Mouse (Mus musculus) MEL (cell line): Measurements from ENCODE around the gene Parp16. TPM values are rescaled to one million over a fixed set of nuclear protein-coding genes. Genes with fewer than 3 reads are reported as not detected.
A peak's percentile ranks its signal among the peaks of the same experiment; 100 is the strongest.

Source experiments
- DNase-seq: peaks from one replicate; pipeline ENCODE4 v3.0.0; 2011; ENCODE audit warnings: low read depth, low spot score
- H3K27ac ChIP-seq: 2 replicates; pipeline ENCODE4 v1.5.1; 2012; ENCODE audit warnings: low read depth, mild to moderate bottlenecking, control low read depth, low read length, moderate library complexity; ENCODE audit not compliant: control insufficient read depth
- H3K27me3 ChIP-seq, 2 experiments: fragments of 150-350 bp in 1 of 2; sonication (generic) in 1 of 2; 2 replicates each; pipeline ENCODE4 v1.6.1; 2012; ENCODE audit warnings: low read length in 2 of 2, mild to moderate bottlenecking in 2 of 2, improper control_type of control experiment in 1 of 2, moderate library complexity in 1 of 2; ENCODE audit not compliant: insufficient read depth in 2 of 2, control insufficient read depth in 1 of 2
- H3K36me3 ChIP-seq, 2 experiments: 2 replicates each; pipeline ENCODE4 v1.6.1; 2012 to 2014; ENCODE audit warnings: low read length in 2 of 2, improper control_type of control experiment in 1 of 2, inconsistent platforms in 1 of 2, mild to moderate bottlenecking in 1 of 2; ENCODE audit not compliant: insufficient read depth in 2 of 2, control insufficient read depth in 1 of 2
- H3K4me1 ChIP-seq, 2 experiments: fragments of 150-350 bp in 1 of 2; sonication (generic) in 1 of 2; 2 replicates each; pipeline ENCODE4 v1.6.1; 2012; ENCODE audit warnings: low read length in 2 of 2, improper control_type of control experiment in 1 of 2, mild to moderate bottlenecking in 1 of 2; ENCODE audit not compliant: insufficient read depth in 2 of 2, control insufficient read depth in 1 of 2
- H3K4me3 ChIP-seq, 2 experiments: fragments of 150-350 bp in 1 of 2; sonication (generic) in 1 of 2; 2 replicates each; pipeline ENCODE4 v1.5.1; 2012; ENCODE audit warnings: low read depth in 2 of 2, low read length in 2 of 2, mild to moderate bottlenecking in 2 of 2, moderate library complexity in 2 of 2, control low read depth in 1 of 2, improper control_type of control experiment in 1 of 2; ENCODE audit not compliant: control insufficient read depth in 1 of 2, insufficient read depth in 1 of 2
- H3K79me2 ChIP-seq: 2 replicates; pipeline ENCODE4 v1.6.1; 2012; ENCODE audit warnings: mild to moderate bottlenecking, low read length, moderate library complexity; ENCODE audit not compliant: control insufficient read depth, poor library complexity, insufficient read depth
- H3K9ac ChIP-seq: 2 replicates; pipeline ENCODE4 v1.6.1; 2012; ENCODE audit warnings: low read depth, mild to moderate bottlenecking, control low read depth, low read length, moderate library complexity; ENCODE audit not compliant: control insufficient read depth, poor library complexity, severe bottlenecking
- H3K9me3 ChIP-seq: fragments of 150-350 bp; sonication (generic); replicated peaks from 2 replicates; pipeline ENCODE4 v1.6.1; 2012; ENCODE audit warnings: mild to moderate bottlenecking, low read length, improper control_type of control experiment, moderate library complexity; ENCODE audit not compliant: insufficient read depth
- BHLHE40 ChIP-seq: IDR thresholded peaks from 2 replicates; pipeline ENCODE4 v1.6.1; 2012; ENCODE audit warnings: low read depth, mild to moderate bottlenecking, inconsistent platforms, low read length, improper control_type of control experiment, borderline replicate concordance
- CTCF ChIP-seq, 3 experiments: IDR thresholded peaks in 2 of 3; conservative IDR thresholded peaks in 1 of 3; 2 replicates each; pipeline ENCODE4 v1.5.1; 2011 to 2012; ENCODE audit warnings: low read length in 3 of 3, low read depth in 2 of 3, mild to moderate bottlenecking in 2 of 3, improper control_type of control experiment in 1 of 3, inconsistent platforms in 1 of 3, mixed read lengths in 1 of 3, moderate library complexity in 1 of 3; ENCODE audit not compliant: control insufficient read depth in 1 of 3, insufficient read depth in 1 of 3, poor library complexity in 1 of 3, severe bottlenecking in 1 of 3
- E2F4 ChIP-seq: IDR thresholded peaks from 2 replicates; pipeline ENCODE4 v1.6.1; 2011; ENCODE audit warnings: low read depth, low read length, improper control_type of control experiment, borderline replicate concordance
- ETS1 ChIP-seq: IDR thresholded peaks from 2 replicates; pipeline ENCODE4 v1.6.1; 2012; ENCODE audit warnings: low read depth, mild to moderate bottlenecking, inconsistent platforms, low read length, improper control_type of control experiment, moderate library complexity
- HCFC1 ChIP-seq: IDR thresholded peaks from 2 replicates; pipeline ENCODE4 v1.6.1; 2012; ENCODE audit warnings: low read depth, mild to moderate bottlenecking, inconsistent platforms, low read length, improper control_type of control experiment, moderate library complexity
- MAFK ChIP-seq: IDR thresholded peaks from 2 replicates; pipeline ENCODE4 v1.6.1; 2011; ENCODE audit warnings: low read depth, mild to moderate bottlenecking, low read length, improper control_type of control experiment, borderline replicate concordance
- MXI1 ChIP-seq: IDR thresholded peaks from 2 replicates; pipeline ENCODE4 v1.6.1; 2011; ENCODE audit warnings: mild to moderate bottlenecking, low read depth, low read length, improper control_type of control experiment
- MYB ChIP-seq: IDR thresholded peaks from 2 replicates; pipeline ENCODE4 v1.6.1; 2011; ENCODE audit warnings: mild to moderate bottlenecking, low read depth, low read length, improper control_type of control experiment
- MYC ChIP-seq: IDR thresholded peaks from 2 replicates; pipeline ENCODE4 v1.6.1; 2011; ENCODE audit warnings: low read depth, mild to moderate bottlenecking, low read length, improper control_type of control experiment, moderate library complexity
- NRF1 ChIP-seq: IDR thresholded peaks from 2 replicates; pipeline ENCODE4 v1.6.1; 2014; ENCODE audit warnings: low read depth, mild to moderate bottlenecking, inconsistent platforms, low read length, improper control_type of control experiment, moderate library complexity; ENCODE audit not compliant: poor library complexity, insufficient read depth, severe bottlenecking
- POLR2A ChIP-seq, 2 experiments: IDR thresholded peaks; 2 replicates each; pipeline ENCODE4 v1.6.1; 2011 to 2012; ENCODE audit warnings: low read length in 2 of 2, mild to moderate bottlenecking in 2 of 2, control low read depth in 1 of 2, improper control_type of control experiment in 1 of 2, low read depth in 1 of 2, moderate library complexity in 1 of 2; ENCODE audit not compliant: control insufficient read depth in 1 of 2, insufficient read depth in 1 of 2, poor library complexity in 1 of 2
- POLR2AphosphoS2 ChIP-seq: IDR thresholded peaks from 2 replicates; pipeline ENCODE4 v1.6.1; 2011; ENCODE audit warnings: low read length, improper control_type of control experiment
- RAD21 ChIP-seq: IDR thresholded peaks from 2 replicates; pipeline ENCODE4 v1.6.1; 2011; ENCODE audit warnings: mild to moderate bottlenecking, low read depth, low read length, improper control_type of control experiment
- RCOR1 ChIP-seq: IDR thresholded peaks from 2 replicates; pipeline ENCODE4 v1.6.1; 2012; ENCODE audit warnings: low read depth, mild to moderate bottlenecking, inconsistent platforms, low read length, improper control_type of control experiment
- SMC3 ChIP-seq: IDR thresholded peaks from 2 replicates; pipeline ENCODE4 v1.6.1; 2011; ENCODE audit warnings: low read depth, low read length, improper control_type of control experiment
- TCF12 ChIP-seq: IDR thresholded peaks from 2 replicates; pipeline ENCODE4 v1.6.1; 2014; ENCODE audit warnings: low read depth, mild to moderate bottlenecking, inconsistent platforms, low read length, improper control_type of control experiment, moderate library complexity
- UBTF ChIP-seq: IDR thresholded peaks from 2 replicates; pipeline ENCODE4 v1.6.1; 2012; ENCODE audit warnings: low read depth, mild to moderate bottlenecking, inconsistent platforms, low read length, improper control_type of control experiment, moderate library complexity, borderline replicate concordance; ENCODE audit not compliant: insufficient read depth
- USF2 ChIP-seq, 2 experiments: IDR thresholded peaks; 2 replicates each; pipeline ENCODE4 v1.6.1; 2011 to 2012; ENCODE audit warnings: improper control_type of control experiment in 2 of 2, low read length in 2 of 2, borderline replicate concordance in 1 of 2, inconsistent platforms in 1 of 2, low read depth in 1 of 2, mild to moderate bottlenecking in 1 of 2; ENCODE audit not compliant: insufficient read depth in 1 of 2
- ZMIZ1 ChIP-seq: IDR thresholded peaks from 2 replicates; pipeline ENCODE4 v1.6.1; 2012; ENCODE audit warnings: low read depth, mild to moderate bottlenecking, inconsistent platforms, low read length, improper control_type of control experiment, moderate library complexity
- ZNF384 ChIP-seq: IDR thresholded peaks from 2 replicates; pipeline ENCODE4 v1.6.1; 2012; ENCODE audit warnings: low read depth, mild to moderate bottlenecking, inconsistent platforms, low read length, improper control_type of control experiment
- polyA plus RNA-seq, 2 experiments: library from polyadenylated mRNA; stranded (reverse) in 1 of 2; unstranded in 1 of 2; fragments of >175 nt in 1 of 2; fragments of >200 nt in 1 of 2; gene quantifications; 2 replicates each; pipeline versions ENCODE4 v1.2.1 to v1.2.4; 2012; ENCODE audit warnings: low replicate concordance in 2 of 2, low read depth in 1 of 2; ENCODE audit not compliant: insufficient read length in 2 of 2, insufficient read depth in 1 of 2, missing spikeins in 1 of 2
- total RNA-seq: library from RNA; depleted of rRNA; stranded (reverse); fragments of 300-350 nt; gene quantifications from 2 replicates; pipeline ENCODE4 v1.2.3, GENCODE M21; 2012

The Parp16 gene
- total and polyA plus RNA-seq, 3 experiments: 1.3 to 5.1 TPM; not detected in 1

- no peaks in the 10 kb centered on the region for H3K9me3 ChIP-seq
- H3K27me3 ChIP-seq: peaks cover 0 to 6% of the 10 kb centered on the region in 2 experiments; a peak in 2 of 4 replicates
- H3K4me1 ChIP-seq: no peaks in the 10 kb centered on the region
- no peak overlapping the region for H3K27ac ChIP-seq
- H3K79me2 ChIP-seq: no peaks in the 10 kb centered on the region
- no peak for DNase-seq
- no peaks in the 10 kb centered on the region for H3K36me3 ChIP-seq
- TF ChIP-seq POLR2A (IDR thresholded peaks at IDR 0.05; ENCODE audit: control insufficient read depth in 1 of 2, insufficient read depth in 1 of 2, low read depth in 1 of 2, low read length in 2 of 2, poor library complexity in 1 of 2) (no peak), UBTF (no peak)
- no peak overlapping the region for H3K9ac ChIP-seq
- no peak overlapping the region for H3K4me3 ChIP-seq
Observed at GRCm38 (mm10) chr9:65239176-65239575, 44.0 kb downstream of the Parp16 start.

DNA sequence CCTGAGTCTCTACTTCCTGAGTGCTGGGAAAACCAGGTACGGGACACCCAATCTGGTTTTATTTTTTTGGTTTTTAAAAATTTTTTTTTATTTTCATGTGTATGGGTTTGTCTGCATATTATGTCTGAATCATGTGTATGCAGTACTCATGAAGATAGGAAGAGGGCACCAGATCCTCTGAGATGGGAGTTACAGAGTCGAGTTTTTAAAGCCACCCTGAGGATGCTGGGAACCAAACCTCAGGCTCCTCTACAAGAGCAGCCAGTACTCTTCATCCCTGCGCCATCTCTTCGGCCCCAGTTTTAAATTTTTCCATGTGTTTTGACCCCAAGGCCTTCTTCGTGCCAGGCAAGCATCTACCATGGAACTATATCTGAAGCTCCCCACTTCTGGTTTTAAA lies 44.6 kb downstream of the Parp16 start:
- Histone ChIP-seq H3K9me3 (no peaks in the 10 kb centered on the region), H3K4me1 (no peaks in the 10 kb centered on the region), H3K9ac (no peak overlapping the region)
- TF ChIP-seq RAD21 (peak; percentile 34), SMC3 (peak; percentile 5; the same call in 1 of the 2 replicates), MYB (no peak), CTCF (IDR thresholded peaks at IDR 0.05 in 2 of 3, conservative IDR thresholded peaks at IDR 0.05 in 1 of 3; ENCODE audit: control insufficient read depth in 1 of 3, insufficient read depth in 1 of 3, low read depth in 2 of 3, low read length in 3 of 3, poor library complexity in 1 of 3, severe bottlenecking in 1 of 3) (peak in 1 of 3 experiments; percentile 24; a peak in 2 of 6 replicates), POLR2AphosphoS2 (no peak)
- TF ChIP-seq, all 39 proteins: peak for 3
- Histone ChIP-seq H3K27ac (no peak overlapping the region), H3K27me3 (peaks cover 0 to 6% of the 10 kb centered on the region in 2 experiments; a peak in 3 of 4 replicates), H3K4me3 (no peak overlapping the region), H3K36me3 (no peaks in the 10 kb centered on the region), H3K79me2 (no peaks in the 10 kb centered on the region)
- peak; percentile 16 for DNase-seq

DNA sequence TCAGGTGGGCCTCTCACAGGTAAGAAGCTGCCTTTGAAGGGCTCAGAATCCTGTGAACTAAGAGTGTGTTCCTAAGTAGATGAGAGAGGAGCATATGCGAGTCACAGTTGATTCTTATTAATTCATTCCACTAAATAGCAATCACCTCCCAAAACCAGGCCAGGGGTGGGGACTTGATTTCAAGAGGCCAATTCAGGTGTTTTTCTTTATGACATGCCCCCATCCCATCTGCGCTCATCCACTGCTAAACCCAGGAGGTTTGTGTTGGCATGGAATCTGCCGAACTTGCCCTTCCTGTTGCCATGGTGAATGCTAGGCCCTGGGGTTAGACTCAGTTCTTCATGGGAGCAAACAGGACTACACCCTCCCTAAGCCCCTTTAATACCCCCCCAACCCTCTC lies 45.4 kb downstream of the Parp16 start:
- H3K4me3 ChIP-seq: no peak overlapping the region
- H3K27me3 ChIP-seq: peaks cover 0 to 6% of the 10 kb centered on the region in 2 experiments; a peak in 3 of 4 replicates
- no peaks in the 10 kb centered on the region for H3K9me3 ChIP-seq
- H3K27ac ChIP-seq: no peak overlapping the region
- no peak overlapping the region for H3K9ac ChIP-seq
- no peaks in the 10 kb centered on the region for H3K4me1 ChIP-seq
- no peak for DNase-seq
- H3K36me3 ChIP-seq: no peaks in the 10 kb centered on the region
- no peak for TF ChIP-seq TCF12
- TF ChIP-seq MYB: no peak
- no peak for TF ChIP-seq E2F4
- TF ChIP-seq RCOR1: no peak
- no peak for TF ChIP-seq ZMIZ1
- no peak for TF ChIP-seq ETS1
- no peak for TF ChIP-seq MAFK
- TF ChIP-seq USF2 (IDR thresholded peaks at IDR 0.05; ENCODE audit: borderline replicate concordance in 1 of 2, insufficient read depth in 1 of 2, low read depth in 1 of 2, low read length in 2 of 2): no peak
- no peak for TF ChIP-seq NRF1
- no peak for TF ChIP-seq SMC3
- no peak for TF ChIP-seq MYC
- no peak for TF ChIP-seq ZNF384
- no peak for TF ChIP-seq BHLHE40
- no peak for TF ChIP-seq CTCF (IDR thresholded peaks at IDR 0.05 in 2 of 3, conservative IDR thresholded peaks at IDR 0.05 in 1 of 3; ENCODE audit: control insufficient read depth in 1 of 3, insufficient read depth in 1 of 3, low read depth in 2 of 3, low read length in 3 of 3, poor library complexity in 1 of 3, severe bottlenecking in 1 of 3)
- TF ChIP-seq UBTF: no peak
- no peak for TF ChIP-seq POLR2A (IDR thresholded peaks at IDR 0.05; ENCODE audit: control insufficient read depth in 1 of 2, insufficient read depth in 1 of 2, low read depth in 1 of 2, low read length in 2 of 2, poor library complexity in 1 of 2)
- TF ChIP-seq HCFC1: no peak
- TF ChIP-seq MXI1: no peak
- TF ChIP-seq, all 39 proteins: peak for 0
- no peaks in the 10 kb centered on the region for H3K79me2 ChIP-seq
